Mouse (Mus musculus) left cerebral cortex, postnatal 10 days (tissue): ENCODE data around the gene Snapc4. TPM values are rescaled to one million over a fixed set of nuclear protein-coding genes. Genes with fewer than 3 reads are reported as not detected.
"Not testable (repeated sequence)": the region's sequence is repeated elsewhere in the genome, so short reads cannot be mapped to it uniquely, and the experiment has no call there.

Experiments used
- DNase-seq, 2 experiments: peaks; one replicate each; pipeline ENCODE4 v3.0.0; 2021 to 2022; ENCODE audit warnings: low spot score in 2 of 2, mixed read lengths in 1 of 2; ENCODE audit errors: extremely low spot score in 1 of 2
- intact Hi-C: fragments of 180-260 bp; cut with DNase I; formaldehyde crosslinking; loops from one replicate; pipeline ENCODE4 v1.15.1; 2025
- total RNA-seq, 2 experiments: library from RNA; stranded (reverse); gene quantifications; 2 replicates each; pipeline ENCODE4 v1.2.3; 2021

Snapc4 gene
- total RNA-seq, 2 experiments from 2014 or later = 78.8 to 80.9 TPM

DNA sequence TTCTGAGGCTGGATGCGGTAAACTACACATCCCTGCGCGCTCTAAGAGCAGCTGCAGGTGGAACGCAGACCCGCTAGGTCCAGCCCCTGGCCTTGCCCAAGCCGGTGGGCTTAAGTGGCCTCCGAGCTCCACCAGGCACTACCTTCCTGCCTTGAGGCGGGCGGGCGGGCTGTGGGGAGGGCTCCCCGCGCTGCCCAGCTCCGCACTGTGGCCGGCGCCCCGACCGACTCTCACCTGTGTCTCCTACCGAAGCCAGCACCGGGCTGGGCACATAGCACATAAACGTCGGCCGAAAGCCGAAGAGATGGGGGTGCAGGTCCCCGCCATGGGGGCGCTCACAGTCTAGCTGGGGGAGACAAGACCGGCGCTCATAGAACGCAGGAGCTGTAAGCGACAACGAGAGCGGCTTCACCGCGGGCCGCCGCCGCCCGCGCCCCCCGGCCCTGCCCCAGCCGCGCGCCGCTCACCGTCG, 8.3 kb upstream of the Snapc4 start:
- intact Hi-C loops = loop anchor here (10.0 kb wide), 1 partner anchor 234 kb away; no protein-coding TSS in a partner anchor
- no peak for DNase-seq

DNA sequence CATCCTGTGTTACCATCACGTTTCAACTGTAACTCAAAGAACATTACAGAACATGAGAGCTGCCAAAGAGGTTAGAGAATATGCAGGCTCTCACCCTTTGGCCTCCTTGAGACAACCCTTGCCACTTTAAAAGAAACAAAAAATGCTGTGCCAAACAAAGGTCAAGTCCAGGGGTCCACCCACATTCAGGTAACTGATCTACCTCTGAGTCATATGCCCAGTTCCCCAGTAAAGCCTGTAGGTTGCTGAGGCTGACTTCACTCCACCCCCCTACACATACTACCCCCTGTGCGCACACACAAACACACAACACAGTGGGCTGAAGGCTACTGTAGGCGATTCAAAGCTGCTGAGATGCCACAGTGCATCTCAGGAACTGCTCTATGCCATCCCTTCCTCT, 7.3 kb upstream of the Snapc4 start:
- intact Hi-C loops = loop anchor here (10.0 kb wide), 1 partner anchor 233 kb away; no protein-coding TSS in a partner anchor
- DNase-seq = no peak

DNA sequence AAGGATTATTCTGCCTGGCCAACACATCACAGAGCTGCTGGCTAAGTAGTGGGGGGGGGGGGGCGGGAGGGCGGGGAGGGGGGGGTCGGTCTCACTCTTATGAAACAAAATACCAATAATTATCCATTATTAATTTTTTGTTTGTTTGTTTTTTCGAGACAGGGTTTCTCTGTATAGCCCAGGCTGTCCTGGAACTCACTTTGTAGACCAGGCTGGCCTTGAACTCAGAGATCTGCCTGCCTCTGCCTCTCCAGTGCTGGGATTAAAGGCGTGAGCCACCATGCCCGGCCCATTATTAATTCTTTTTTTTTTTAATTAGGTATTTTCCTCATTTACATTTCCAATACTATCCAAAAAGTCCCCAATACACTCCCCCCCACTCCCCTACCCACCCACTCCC, 418 bp upstream of the Snapc4 start:
- intact Hi-C loops = loop anchor here (10.0 kb wide), 1 partner anchor 226 kb away; no protein-coding TSS in a partner anchor
- DNase-seq = not testable (repeated sequence)

DNA sequence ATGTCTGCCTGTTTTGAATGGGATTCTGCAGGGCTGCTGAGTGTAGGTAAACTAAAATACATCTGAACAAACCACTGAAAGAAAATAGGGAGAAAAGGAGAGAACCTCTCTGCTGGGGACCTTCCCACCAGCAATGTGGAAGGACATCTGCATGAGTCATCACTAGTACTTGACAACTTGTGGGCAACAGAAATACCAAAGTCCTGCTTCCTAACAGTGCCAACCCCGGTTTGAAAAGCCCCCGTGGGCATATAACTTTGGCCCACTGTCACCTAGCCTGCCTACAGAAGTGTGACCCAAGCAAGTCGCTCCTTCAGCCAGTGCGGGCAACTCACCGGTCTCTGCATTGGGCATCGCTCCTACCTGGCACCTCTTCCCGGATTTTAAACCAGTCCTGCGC, 8.1 kb downstream of the Snapc4 start:
- DNase-seq = no peak
- intact Hi-C loops = loop anchor here (5.0 kb wide), 1 partner anchor 55 kb away; no protein-coding TSS in a partner anchor

DNA sequence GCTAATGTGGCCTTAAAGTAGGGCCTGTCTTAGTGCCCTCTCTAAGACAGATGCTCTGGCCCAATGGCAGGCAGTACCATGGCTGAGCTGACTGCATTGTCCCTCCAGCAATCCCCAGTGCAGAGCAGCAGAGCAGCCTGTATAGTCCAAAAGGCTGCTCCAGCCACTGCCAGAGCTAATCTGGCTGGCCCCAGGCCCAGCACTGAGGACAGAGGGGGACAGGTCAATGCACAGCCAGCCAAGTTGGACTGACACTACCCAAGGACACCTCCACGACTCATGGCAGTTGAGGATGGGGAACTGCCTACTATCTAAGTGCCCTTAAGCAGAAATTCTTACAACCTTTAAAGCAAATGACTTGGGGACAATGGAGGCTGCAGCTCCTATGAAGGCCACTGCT, 11.9 kb downstream of the Snapc4 start:
- intact Hi-C loops = no loop called here
- no peak for DNase-seq

DNA sequence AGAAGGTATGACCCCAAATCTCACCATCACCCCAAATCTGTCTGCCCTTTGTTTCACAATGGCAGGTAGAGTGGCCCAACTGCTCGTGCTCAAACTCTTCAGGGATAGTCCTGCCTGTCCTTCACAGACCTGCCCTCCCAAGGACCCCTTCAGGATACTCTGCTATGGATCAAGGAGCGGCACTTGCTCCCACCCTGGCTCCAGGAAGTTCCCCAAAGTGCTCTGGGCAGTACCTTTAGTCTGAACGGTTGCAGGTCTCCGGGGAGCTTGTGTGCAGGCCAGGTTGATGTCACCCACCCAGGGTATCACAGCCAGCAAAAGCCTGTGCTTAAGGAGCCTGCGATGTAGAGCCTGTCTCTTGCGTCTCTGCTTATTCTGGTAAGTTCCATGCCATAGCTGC, 12.5 kb downstream of the Snapc4 start:
- DNase-seq = no peak
- intact Hi-C loops = no loop called here

DNA sequence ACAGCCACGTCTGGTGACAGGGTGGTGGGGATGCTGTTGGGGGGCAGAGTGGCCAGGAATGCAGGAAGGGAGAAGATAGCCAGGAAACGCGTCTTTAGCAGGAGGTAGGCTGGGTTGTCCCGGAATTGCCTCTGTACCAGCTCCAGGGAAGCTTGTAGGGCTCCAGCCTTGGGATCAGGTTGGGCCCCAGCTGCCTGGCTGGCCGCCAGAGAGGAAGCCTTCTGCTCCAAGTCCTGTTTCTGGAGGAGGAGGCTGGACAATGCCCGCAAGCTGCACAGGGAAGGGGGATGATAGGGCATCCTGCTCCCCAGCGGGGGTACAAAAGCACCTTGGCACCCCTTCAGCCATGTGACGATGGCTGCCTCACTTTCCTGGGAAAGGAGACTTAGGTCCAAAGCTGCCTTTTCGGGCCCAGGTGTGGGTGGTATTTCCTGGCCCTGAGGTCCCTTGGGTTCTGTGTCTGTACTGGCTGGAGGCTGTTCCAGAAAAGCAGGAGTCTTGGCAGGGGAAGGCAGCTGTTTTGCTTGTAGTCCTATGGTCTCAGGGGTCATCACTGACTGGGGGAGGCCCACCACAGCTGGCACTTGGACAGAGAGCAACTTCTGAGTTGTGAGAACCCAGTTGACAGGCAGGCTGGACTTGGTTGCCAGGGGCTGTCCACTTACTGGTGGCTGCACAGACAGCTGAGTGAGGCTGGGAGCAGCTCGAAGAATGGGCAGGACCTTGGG, 15.6 kb downstream of the Snapc4 start:
- peak in 1 of 2 experiments; percentile 87 for DNase-seq
- intact Hi-C loops = no loop called here

DNA sequence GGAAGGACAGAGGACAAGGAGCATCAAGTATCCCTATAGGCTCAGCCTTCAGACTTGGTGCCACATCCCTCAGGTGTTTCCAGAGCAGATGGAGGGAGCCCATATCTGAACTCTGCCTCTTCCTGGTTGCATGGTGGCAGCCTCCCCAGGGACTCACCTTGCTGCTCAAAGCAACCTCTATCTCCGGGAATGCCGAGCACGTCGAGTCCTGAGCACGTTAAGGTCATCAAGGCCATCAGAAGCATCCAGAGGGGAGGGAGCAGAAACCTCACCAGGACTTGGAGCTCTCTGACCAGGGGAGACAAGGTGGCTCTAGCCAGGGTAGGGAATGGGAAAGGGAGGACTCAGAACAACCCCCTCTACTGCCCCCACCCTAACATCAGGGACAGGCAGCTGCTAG, 17.0 kb downstream of the Snapc4 start:
- intact Hi-C loops = no loop called here
- DNase-seq = no peak

DNA sequence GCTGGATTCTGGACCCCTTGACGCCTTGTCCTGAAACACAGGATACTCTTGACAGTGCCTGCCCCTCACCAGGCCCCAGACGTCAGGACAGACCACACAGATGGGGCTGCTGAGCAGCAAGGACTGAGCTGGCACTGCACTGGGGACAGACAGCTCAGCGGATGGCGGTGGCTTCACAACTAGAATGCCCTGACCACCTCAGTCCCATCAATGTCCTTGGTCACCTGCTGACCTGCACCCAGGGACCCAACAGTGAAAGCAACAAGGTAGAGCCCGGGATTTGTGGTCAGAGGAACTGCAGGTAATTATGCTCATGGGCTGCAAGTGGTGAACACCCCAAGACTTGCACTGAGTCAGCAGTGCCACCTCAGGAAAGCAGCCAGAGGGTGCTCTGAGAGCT, 17.5 kb downstream of the Snapc4 start:
- no peak for DNase-seq
- intact Hi-C loops = no loop called here

DNA sequence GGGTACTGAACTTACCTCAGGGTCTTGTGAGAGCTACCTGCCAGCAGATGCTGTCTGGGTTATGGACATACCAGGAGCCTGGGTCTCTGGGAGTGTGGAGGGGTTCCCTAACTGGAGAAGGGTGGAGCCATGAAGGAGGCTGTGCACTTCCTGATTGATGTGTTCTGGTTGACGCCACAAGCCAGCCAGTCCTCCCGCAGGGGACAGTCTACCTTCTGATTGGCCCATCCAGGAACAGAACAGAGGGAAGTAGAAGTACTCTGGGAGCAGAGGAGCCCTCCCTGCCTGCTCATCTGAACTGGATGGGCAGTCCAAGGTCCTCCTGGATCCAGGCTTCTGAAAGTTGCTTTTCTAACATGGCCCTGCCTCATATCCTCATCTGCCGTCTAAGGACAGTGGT, 19.7 kb downstream of the Snapc4 start, which contains the start of gene Card9:
Gene Card9 (minus strand): TSS at position 147 of the 400 bp plus-strand sequence.
- intact Hi-C loops = no loop called here
- no peak for DNase-seq

DNA sequence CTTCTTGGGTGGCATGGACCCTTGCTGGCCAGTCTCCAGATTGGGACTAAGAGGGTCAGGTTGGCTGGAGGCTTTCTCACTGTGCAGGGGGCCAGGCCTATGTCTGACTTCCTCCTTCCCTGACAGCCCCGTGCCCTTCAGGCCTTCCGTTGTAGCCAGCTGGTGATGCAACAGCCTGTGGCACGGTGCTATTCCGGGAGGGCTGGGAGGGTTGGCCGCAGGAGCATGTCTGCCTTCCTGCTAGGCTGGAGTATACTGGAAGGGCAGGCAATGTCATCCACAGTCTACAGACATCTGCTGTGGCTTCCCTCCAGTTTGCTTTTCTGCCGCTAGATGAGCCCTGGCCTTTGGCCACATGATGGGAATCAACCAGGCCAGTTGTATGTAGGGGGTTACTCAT, 20.5 kb downstream of the Snapc4 start:
- DNase-seq = peak in 1 of 2 experiments; percentile 51
- intact Hi-C loops = no loop called here

DNA sequence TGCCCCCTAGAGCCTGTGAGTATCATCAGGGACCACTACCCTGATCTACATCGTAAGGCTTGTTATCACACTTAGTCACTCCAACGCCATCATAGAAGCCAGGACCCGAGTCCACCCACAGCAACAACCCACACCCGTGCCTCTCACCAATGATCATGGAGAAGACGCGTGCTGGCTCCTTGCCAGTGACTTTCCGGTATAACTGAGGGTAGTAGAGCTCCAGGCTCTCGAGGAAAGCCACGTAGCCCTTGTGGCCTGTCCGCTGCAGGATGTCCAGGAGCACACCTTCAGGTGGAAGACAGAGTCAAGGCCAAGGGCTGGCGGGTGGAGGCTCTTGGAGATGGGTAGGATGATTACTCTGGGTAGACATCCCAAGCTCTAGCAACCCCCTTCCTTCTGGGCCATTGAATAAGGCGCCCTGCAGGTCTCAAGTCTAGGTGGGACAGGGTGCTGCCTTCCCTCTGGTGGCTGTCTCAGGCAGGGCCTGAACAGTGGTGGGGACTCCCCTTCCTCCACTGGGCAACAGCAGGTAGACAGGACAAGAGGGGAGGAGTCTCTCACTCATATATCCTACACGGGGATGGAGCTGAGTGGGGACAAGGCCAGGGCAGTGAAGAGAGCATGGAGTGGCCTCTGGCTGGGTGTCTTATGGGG, 21.7 kb downstream of the Snapc4 start:
- peak in 1 of 2 experiments; percentile 51 for DNase-seq
- intact Hi-C loops = no loop called here

DNA sequence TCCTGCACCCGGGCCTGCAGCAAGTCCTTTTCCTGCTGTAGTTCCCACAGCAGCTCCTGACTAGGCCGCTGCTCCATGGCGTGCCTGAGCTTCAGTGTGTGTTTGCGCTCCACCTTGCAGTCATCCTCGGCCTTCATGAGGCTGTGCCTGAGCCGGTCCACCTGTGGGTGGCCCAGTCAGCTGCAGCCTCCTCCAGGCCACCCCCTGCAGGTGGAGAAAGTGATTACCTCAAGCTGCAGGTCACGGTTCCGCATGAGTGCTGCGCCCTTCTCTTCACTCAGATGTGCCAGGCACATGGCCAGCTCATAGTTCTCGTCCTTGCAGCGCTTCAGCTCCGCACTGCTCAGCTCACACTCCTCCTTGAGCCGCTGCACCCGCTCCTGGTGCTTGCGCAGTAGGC, 23.0 kb downstream of the Snapc4 start:
- DNase-seq = peak in 1 of 2 experiments; percentile 42
- intact Hi-C loops = no loop called here

DNA sequence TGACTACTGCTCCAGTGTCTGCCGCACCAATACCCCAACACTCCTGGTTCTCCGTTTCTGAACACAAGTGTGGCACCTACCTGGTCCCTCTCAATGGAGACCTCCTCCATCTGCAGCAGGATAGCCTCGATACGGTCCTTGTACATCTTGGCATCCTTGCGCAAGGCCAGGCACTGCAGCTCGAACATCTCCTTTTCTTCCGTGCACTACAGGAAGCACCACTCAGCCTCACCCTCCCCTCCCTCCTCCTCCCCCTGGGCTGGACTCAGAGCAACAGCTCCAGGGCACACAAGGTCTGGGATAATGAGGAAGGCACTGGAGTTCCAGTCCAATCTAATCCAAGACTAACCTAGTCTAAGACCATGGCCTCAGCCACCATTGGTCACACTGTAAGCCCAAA, 23.8 kb downstream of the Snapc4 start:
- no peak for DNase-seq
- intact Hi-C loops = no loop called here

DNA sequence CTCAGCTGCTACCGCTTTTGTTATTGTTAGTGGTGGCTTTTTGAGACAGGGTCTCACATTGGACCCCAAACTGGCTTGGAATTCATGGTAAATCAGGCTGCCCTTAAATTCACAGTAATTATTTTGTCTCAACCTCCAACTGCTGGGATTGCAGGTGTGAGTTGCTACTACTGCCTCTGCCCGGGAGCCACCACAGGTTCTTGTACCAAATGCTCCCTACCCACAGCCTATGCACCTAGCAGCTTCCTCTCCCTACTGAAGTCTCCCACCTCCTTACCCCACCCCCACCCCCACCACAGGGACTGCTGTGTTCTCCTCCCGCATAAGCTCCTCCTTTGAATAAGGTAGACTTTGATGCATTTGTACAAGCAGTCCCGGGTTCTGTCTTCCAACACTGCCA, 24.2 kb downstream of the Snapc4 start:
- DNase-seq = no peak
- intact Hi-C loops = no loop called here

DNA sequence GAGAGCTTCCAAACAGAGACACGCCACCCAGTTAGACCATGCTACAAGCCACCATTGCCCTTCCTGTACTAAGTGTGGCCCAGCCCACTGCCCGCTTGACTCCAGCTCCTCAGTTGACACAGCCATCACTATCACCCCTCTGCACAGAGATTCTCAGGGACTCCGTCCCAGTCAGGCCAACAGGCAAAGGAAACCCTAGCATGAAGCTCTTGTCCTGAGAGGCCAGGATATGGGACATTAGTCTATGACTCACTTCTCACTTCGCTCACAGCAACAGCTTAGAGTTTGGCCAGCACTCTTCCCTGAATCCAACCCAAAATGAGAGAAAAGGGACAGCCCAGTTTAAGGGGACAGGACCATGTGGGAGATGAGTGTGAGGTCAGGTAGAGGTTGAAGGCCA, 26.1 kb downstream of the Snapc4 start:
- DNase-seq = no peak

DNA sequence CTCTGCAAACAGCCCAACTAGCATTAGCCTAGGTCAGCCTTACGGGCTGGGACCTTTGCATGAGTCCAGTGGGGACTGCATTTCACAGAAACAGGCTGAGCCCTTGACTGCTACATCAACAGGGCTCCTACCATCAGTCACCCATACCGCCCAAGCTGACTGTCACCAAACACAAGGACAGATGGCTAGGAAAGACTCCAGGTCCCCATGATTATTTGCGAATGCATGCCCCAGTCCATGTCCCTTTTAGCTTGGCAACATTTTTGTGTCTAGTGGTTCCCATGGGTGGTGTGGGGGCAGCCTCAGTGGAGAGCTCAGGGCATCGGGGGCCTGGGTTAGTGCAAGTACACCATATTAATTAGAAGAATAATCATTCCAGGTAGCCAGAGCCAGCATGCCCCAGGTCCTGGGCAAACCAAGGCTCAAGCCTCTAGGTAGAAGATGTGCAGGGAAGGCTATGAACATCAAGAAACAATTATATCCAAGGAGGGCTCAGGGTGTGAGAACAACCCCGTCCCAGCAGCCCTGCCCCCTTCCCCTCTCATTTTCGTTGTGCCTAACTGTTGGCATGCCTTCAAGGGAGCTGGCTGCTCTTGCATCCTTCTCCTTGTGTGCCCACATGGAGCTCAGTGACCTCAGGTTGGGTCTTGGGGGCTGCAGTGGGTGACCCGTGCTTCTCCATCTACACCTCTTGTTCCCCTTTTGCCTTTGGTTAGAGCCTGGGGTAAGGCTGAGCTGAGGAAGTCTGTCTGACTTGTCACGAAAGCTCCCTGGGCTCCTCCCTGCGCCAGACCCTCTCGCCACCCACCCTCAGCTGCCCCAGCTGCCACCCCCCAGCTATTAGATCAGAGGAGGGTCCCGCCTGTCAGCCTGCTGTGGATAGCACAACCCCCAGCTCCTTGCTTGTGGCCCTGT, 27.1 kb downstream of the Snapc4 start:
- intact Hi-C loops = no loop called here
- DNase-seq = no peak

More for the DNA sequence above, 26.1 kb downstream of the Snapc4 start:
- intact Hi-C loops = no loop called here

DNA sequence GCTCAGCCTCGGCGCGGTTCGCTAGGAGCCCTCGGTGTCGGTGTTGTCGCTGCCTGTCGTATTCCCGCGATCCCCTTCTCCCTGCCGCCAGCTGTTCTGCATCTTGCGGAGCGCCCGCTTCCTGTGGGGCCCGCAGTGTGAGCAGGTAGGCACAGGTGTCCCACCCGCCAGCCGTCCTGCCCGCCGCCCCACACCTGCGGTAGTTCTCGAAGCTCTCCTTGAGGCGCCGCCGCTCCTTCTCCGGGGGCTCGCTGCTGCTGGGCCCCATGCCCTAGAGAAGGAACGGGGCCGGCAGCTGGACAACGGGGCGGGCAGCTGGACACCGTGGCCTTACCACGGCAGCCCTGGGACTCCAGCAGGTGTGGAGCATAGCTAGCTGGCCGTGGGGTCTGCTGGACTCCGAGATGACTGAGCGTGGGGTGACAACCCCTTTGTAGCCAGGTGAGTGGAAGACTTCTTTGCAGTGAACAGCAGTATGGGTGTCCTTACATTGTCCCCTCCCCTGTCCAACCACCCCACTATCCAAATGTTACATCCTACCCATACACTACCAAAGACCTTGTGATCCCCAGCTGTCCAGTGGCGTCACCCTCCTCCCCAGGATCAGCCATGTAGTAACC, 28.1 kb downstream of the Snapc4 start:
- intact Hi-C loops = no loop called here
- DNase-seq = peak in 1 of 2 experiments; percentile 69
